Mouse (Mus musculus): ENCODE results near the gene Eme2. TPM values are rescaled to one million over a fixed set of nuclear protein-coding genes. Genes with fewer than 3 reads are reported as not detected.

Eme2 gene
- polyA plus RNA-seq, 1 experiment = 35.6 TPM

- TF ChIP-seq CTCF (IDR thresholded peaks at IDR 0.05; ENCODE audit: control insufficient read depth, insufficient read depth, low read length) (no peak), POLR2A (IDR thresholded peaks at IDR 0.05; ENCODE audit: borderline replicate concordance, control insufficient read depth, low read depth, low read length) (no peak)
- WGBS = 77% methylated on average over 8 of the region's 8 CpGs
- H3K27ac ChIP-seq (ENCODE audit: control insufficient read depth, insufficient read depth, low read depth, low read length, poor library complexity) = no peak within 1 kb of the TSS
- no peaks in the 10 kb centered on the region for H3K4me1 ChIP-seq (ENCODE audit: control insufficient read depth, insufficient read depth, low read length)
- no peak within 1 kb of the TSS for H3K4me3 ChIP-seq (replicated peaks; ENCODE audit: control insufficient read depth, low read depth, low read length)
Measured at GRCm38 (mm10) chr17:24839842-24840241, 55.0 kb downstream of the Eme2 start, which contains the start of gene Hagh. Gene Hagh, plus strand, starts transcription at chr17:24840143.

Other genes starting within 250 kb of the Eme2 start
- gene Slc9a3r2, start 244.8 kb downstream of the Eme2 start, polyA plus RNA-seq (2011; ENCODE audit: insufficient read depth, insufficient read length, low replicate concordance, missing spikeins) = 5.2 and 5.9 TPM in 2 replicates
- not detected in 2 replicates for gene Npw, start 236.6 kb downstream of the Eme2 start, polyA plus RNA-seq (2011; ENCODE audit: insufficient read depth, insufficient read length, low replicate concordance, missing spikeins)
- gene Zfp598, start 225.4 kb downstream of the Eme2 start, polyA plus RNA-seq (2011; ENCODE audit: insufficient read depth, insufficient read length, low replicate concordance, missing spikeins) = 19.6 and 29.3 TPM in 2 replicates
- gene Syngr3, start 205.1 kb downstream of the Eme2 start, polyA plus RNA-seq (2011; ENCODE audit: insufficient read depth, insufficient read length, low replicate concordance, missing spikeins) = not detected in 2 replicates
- gene Gfer, start 198.9 kb downstream of the Eme2 start, polyA plus RNA-seq (2011; ENCODE audit: insufficient read depth, insufficient read length, low replicate concordance, missing spikeins) = 19.3 and 42.9 TPM in 2 replicates
- gene Noxo1, start 198.9 kb downstream of the Eme2 start, polyA plus RNA-seq (2011; ENCODE audit: insufficient read depth, insufficient read length, low replicate concordance, missing spikeins) = 2.1 and 2.5 TPM in 2 replicates
- gene Tbl3, start 187.4 kb downstream of the Eme2 start, polyA plus RNA-seq (2011; ENCODE audit: insufficient read depth, insufficient read length, low replicate concordance, missing spikeins) = 19.4 and 28.1 TPM in 2 replicates
- gene Rnf151, start 177.0 kb downstream of the Eme2 start, polyA plus RNA-seq (2011; ENCODE audit: insufficient read depth, insufficient read length, low replicate concordance, missing spikeins) = not detected in 2 replicates
- gene Rps2, start 177.0 kb downstream of the Eme2 start, polyA plus RNA-seq (2011; ENCODE audit: insufficient read depth, insufficient read length, low replicate concordance, missing spikeins) = 828 and 1,146 TPM in 2 replicates
- 150 and 172 TPM in 2 replicates for gene Ndufb10, start 170.6 kb downstream of the Eme2 start, polyA plus RNA-seq (2011; ENCODE audit: insufficient read depth, insufficient read length, low replicate concordance, missing spikeins)
- 2.5 TPM in 1 of 2 replicates, not detected in the other for gene Rpl3l, start 167.3 kb downstream of the Eme2 start, polyA plus RNA-seq (2011; ENCODE audit: insufficient read depth, insufficient read length, low replicate concordance, missing spikeins)
- 106 and 309 TPM in 2 replicates for gene Msrb1, start 158.4 kb downstream of the Eme2 start, polyA plus RNA-seq (2011; ENCODE audit: insufficient read depth, insufficient read length, low replicate concordance, missing spikeins)
- gene Hs3st6, start 142.1 kb downstream of the Eme2 start, polyA plus RNA-seq (2011; ENCODE audit: insufficient read depth, insufficient read length, low replicate concordance, missing spikeins) = 2.2 TPM in 1 of 2 replicates, not detected in the other
- 0.77 TPM in 1 of 2 replicates, not detected in the other for gene Meiob, start 90.8 kb downstream of the Eme2 start, polyA plus RNA-seq (2011; ENCODE audit: insufficient read depth, insufficient read length, low replicate concordance, missing spikeins)
- gene Hagh, start 54.9 kb downstream of the Eme2 start, polyA plus RNA-seq (2011; ENCODE audit: insufficient read depth, insufficient read length, low replicate concordance, missing spikeins) = 92.4 and 146 TPM in 2 replicates
- gene Fahd1, start 44.7 kb downstream of the Eme2 start, polyA plus RNA-seq (2011; ENCODE audit: insufficient read depth, insufficient read length, low replicate concordance, missing spikeins) = 51.5 and 67.1 TPM in 2 replicates
- gene Igfals, start 29.1 kb downstream of the Eme2 start, polyA plus RNA-seq (2011; ENCODE audit: insufficient read depth, insufficient read length, low replicate concordance, missing spikeins) = not detected in 2 replicates
- gene Nubp2, start 8.7 kb downstream of the Eme2 start, polyA plus RNA-seq (2011; ENCODE audit: insufficient read depth, insufficient read length, low replicate concordance, missing spikeins) = 34.2 and 45.6 TPM in 2 replicates
- gene Spsb3, start 8.4 kb downstream of the Eme2 start, polyA plus RNA-seq (2011; ENCODE audit: insufficient read depth, insufficient read length, low replicate concordance, missing spikeins) = 37.8 and 47.2 TPM in 2 replicates
- gene Mrps34, start within 50 bp of the Eme2 start, polyA plus RNA-seq (2011; ENCODE audit: insufficient read depth, insufficient read length, low replicate concordance, missing spikeins) = 23.4 and 43.9 TPM in 2 replicates
- 51.7 and 64.3 TPM in 2 replicates for gene Nme3, start 1.4 kb upstream of the Eme2 start, polyA plus RNA-seq (2011; ENCODE audit: insufficient read depth, insufficient read length, low replicate concordance, missing spikeins)
- 51.0 and 96.3 TPM in 2 replicates for gene Mapk8ip3, start 41.9 kb upstream of the Eme2 start, polyA plus RNA-seq (2011; ENCODE audit: insufficient read depth, insufficient read length, low replicate concordance, missing spikeins)
- 12.2 and 31.5 TPM in 2 replicates for gene Jpt2, start 65.6 kb upstream of the Eme2 start, polyA plus RNA-seq (2011; ENCODE audit: insufficient read depth, insufficient read length, low replicate concordance, missing spikeins)
- gene Cramp1l, start 120.7 kb upstream of the Eme2 start, polyA plus RNA-seq (2011; ENCODE audit: insufficient read depth, insufficient read length, low replicate concordance, missing spikeins) = 9.1 and 15.8 TPM in 2 replicates
- 65.1 and 72.5 TPM in 2 replicates for gene Ift140, start 121.0 kb upstream of the Eme2 start, polyA plus RNA-seq (2011; ENCODE audit: insufficient read depth, insufficient read length, low replicate concordance, missing spikeins)
- gene Tmem204, start 188.5 kb upstream of the Eme2 start, polyA plus RNA-seq (2011; ENCODE audit: insufficient read depth, insufficient read length, low replicate concordance, missing spikeins) = 2.5 and 4.6 TPM in 2 replicates
- 19.5 and 30.4 TPM in 2 replicates for gene Telo2, start 220.9 kb upstream of the Eme2 start, polyA plus RNA-seq (2011; ENCODE audit: insufficient read depth, insufficient read length, low replicate concordance, missing spikeins)
- 1.4 TPM in 1 of 2 replicates, not detected in the other for gene Ptx4, start 225.7 kb upstream of the Eme2 start, polyA plus RNA-seq (2011; ENCODE audit: insufficient read depth, insufficient read length, low replicate concordance, missing spikeins)
- gene Clcn7, start 238.3 kb upstream of the Eme2 start, polyA plus RNA-seq (2011; ENCODE audit: insufficient read depth, insufficient read length, low replicate concordance, missing spikeins) = 17.0 and 21.9 TPM in 2 replicates